Mouse (Mus musculus) forebrain, embryonic 12.5 days (tissue): ENCODE data around the gene 4931406C07Rik. TPM values are rescaled to one million over a fixed set of nuclear protein-coding genes. Genes with fewer than 3 reads are reported as not detected.
A peak's percentile ranks its signal among the peaks of the same experiment; 100 is the strongest.
"Not testable (repeated sequence)": the region's sequence is repeated elsewhere in the genome, so short reads cannot be mapped to it uniquely, and the experiment has no call there.

Experiments
- ATAC-seq: fragments of 200-750 bp; cut with Nextera tagmentation; 2 replicates; pipeline ENCODE4 v1.8.0; 2017; ENCODE audit warnings: moderate TSS enrichment; ENCODE audit not compliant: low FRiP score
- H3K27ac ChIP-seq: fragments of 300-500 bp; sonication (generic); 2 replicates; pipeline ENCODE4 v1.5.1; 2016; ENCODE audit warnings: mild to moderate bottlenecking
- H3K27me3 ChIP-seq: fragments of 300-500 bp; sonication (generic); 2 replicates; pipeline ENCODE4 v1.6.1; 2016; ENCODE audit warnings: mild to moderate bottlenecking
- H3K36me3 ChIP-seq: fragments of 300-500 bp; sonication (generic); replicated peaks from 2 replicates; pipeline ENCODE4 v1.6.1; 2016; ENCODE audit warnings: mild to moderate bottlenecking
- H3K4me1 ChIP-seq: fragments of 300-500 bp; sonication (generic); 2 replicates; pipeline ENCODE4 v1.6.1; 2016
- H3K4me2 ChIP-seq: fragments of 300-500 bp; sonication (generic); 2 replicates; pipeline ENCODE4 v1.6.1; 2016; ENCODE audit warnings: mild to moderate bottlenecking, moderate library complexity
- H3K4me3 ChIP-seq: fragments of 300-500 bp; sonication (generic); replicated peaks from 2 replicates; pipeline ENCODE4 v1.5.1; 2016; ENCODE audit warnings: mild to moderate bottlenecking
- H3K9ac ChIP-seq: fragments of 300-500 bp; sonication (generic); 2 replicates; pipeline ENCODE4 v1.6.1; 2016; ENCODE audit warnings: mild to moderate bottlenecking
- H3K9me3 ChIP-seq: fragments of 300-500 bp; sonication (generic); 2 replicates; pipeline ENCODE4 v1.6.1; 2016
- WGBS: fragments of 180-500 bp; shearing (Covaris S2); methylation state at CpG from one replicate; pipeline ENCODE4 v1.1.7; 2016; 5-methylcytosine and 5-hydroxymethylcytosine counted together
- polyA plus RNA-seq: library from polyadenylated mRNA; unstranded; fragments of >200 nt; fragmentation: Nextera tagmentation; extraction: Ambion mirVana; gene quantifications from 2 replicates; pipeline ENCODE4 v1.2.1, GENCODE M21; 2016

The 4931406C07Rik gene
- polyA plus RNA-seq, result 7.0 and 8.9 TPM in 2 replicates

DNA sequence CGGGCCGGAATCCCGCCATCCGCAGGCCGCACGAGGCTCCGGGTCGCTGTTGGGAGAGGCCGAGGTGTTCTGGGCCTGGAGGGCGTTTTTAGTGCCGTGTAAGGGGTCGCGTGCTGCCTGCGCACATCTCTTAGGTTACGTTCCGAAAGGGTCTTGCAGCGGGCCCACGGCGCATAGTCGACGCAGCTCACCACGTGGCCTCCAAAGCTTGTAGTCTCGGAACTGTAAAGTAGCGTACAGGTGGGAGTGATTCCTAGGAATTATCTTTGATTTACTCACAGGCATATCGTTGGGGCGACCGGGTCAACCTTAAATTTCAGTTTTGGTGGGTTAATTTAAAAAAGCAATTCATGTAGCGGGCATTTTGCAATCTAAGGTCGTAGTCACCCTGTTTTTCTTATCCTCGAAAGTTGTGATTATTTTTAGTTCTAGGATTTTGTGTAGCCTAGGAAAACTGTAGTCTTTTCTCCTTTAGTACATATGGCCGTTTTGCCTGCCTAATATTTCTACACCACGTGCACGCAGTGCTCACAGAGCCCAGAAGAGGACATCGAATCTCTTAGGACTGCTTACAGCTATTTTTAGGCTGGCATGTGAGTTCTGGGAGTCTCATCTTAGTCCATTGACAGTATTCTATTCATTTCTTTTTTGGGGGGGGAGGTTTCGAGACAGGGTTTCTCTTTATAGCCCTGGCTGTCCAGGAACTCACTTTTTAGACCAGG lies at the start of gene 4931406C07Rik:
Gene 4931406C07Rik, minus strand, starts transcription at position 51 of the 722 bp plus-strand sequence.
- 1% methylated on average over 35 of the region's 35 CpGs for WGBS
- ATAC-seq, result peak; percentile 84

DNA sequence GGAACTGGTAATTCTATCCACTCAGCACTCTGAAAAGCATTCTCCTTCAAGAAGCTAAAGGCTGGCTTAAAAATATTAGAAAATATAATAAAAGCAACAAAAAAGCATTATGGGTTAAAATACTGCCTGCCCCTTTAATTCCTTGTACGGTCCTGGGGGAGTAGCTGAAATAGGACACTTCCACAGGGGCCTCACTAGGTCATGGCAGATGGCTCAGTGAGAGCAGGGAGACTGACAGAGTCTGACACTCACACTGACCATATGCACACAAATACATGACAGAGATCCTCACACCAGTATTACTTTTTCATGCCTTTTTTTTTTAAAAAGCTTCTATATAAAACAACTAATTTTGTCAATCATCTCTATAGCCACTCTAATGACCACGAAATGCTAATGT lies 43.7 kb upstream of the 4931406C07Rik start:
- no peaks in the 10 kb centered on the region for H3K9me3 ChIP-seq
- no peak for ATAC-seq
- no peak overlapping the region for H3K4me2 ChIP-seq
- H3K4me1 ChIP-seq, result no peaks in the 10 kb centered on the region
- H3K9ac ChIP-seq, result no peak overlapping the region
- WGBS, result 84% methylated on average over 2 of the region's 2 CpGs
- H3K27me3 ChIP-seq, result no peaks in the 10 kb centered on the region
- H3K27ac ChIP-seq, result no peak overlapping the region
- H3K36me3 ChIP-seq, result peaks cover 57% of the 10 kb centered on the region
- no peak overlapping the region for H3K4me3 ChIP-seq

More for the DNA sequence above, at the start of gene 4931406C07Rik:
- Histone ChIP-seq H3K4me1 (peaks cover 25% of the 10 kb centered on the region), H3K27ac (peak within 1 kb of the TSS; percentile 94), H3K9ac (peak within 1 kb of the TSS; percentile 92), H3K27me3 (no peaks in the 10 kb centered on the region), H3K36me3 (peaks cover 35% of the 10 kb centered on the region), H3K9me3 (no peaks in the 10 kb centered on the region), H3K4me3 (peak within 1 kb of the TSS; percentile 84), H3K4me2 (peak within 1 kb of the TSS; percentile 75)

DNA sequence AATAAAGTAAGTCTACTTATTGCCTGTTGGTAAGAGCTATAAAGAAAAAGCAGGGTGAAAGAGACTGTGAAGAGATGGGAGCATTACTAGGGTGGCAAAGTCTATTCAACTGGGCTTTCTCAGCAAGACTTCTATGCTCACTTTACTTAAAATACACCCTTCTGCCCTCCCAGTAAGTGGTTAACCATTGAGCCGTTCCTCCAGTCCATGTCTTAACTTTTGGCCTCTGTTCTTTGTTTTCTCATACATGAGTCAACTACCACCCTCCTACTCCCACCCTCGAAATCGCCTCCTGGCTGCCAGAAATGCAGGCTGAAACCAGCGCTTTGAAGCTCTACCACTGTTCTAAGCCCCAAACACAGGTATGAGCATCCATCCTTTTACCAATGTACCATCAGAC lies 31.5 kb upstream of the 4931406C07Rik start:
- Histone ChIP-seq H3K36me3 (peaks cover 88% of the 10 kb centered on the region), H3K4me1 (no peaks in the 10 kb centered on the region), H3K9ac (no peak overlapping the region), H3K4me3 (no peak overlapping the region), H3K27ac (no peak overlapping the region), H3K27me3 (no peaks in the 10 kb centered on the region), H3K9me3 (no peaks in the 10 kb centered on the region), H3K4me2 (no peak overlapping the region)
- no peak for ATAC-seq
- 94% methylated on average over 4 of the region's 4 CpGs for WGBS

DNA sequence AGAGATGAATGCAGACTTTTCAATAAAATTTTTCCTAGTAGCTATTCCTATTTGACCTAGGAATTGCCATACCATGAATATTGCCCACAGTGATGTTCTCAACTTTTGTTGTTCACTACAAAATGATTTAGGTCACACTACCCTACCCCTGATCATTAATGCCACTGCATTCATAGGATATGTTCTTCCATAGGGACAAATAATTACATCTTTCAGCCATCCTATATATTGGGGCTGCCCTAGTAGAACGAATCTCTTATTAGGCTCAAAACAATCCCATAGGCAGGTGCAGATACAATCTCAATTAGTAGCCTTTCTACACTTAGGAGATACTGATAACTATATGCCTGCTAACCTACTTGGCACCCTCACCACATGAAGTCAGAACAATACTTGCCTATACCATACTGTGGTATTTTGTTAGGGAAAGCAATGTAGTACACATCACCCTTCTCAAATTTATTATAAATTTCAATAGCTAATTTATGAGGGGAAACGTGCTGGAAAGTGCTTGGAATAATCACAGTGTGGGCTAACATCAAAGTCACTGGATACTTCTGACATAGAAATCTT lies 12.0 kb upstream of the 4931406C07Rik start:
- H3K9me3 ChIP-seq, result no peaks in the 10 kb centered on the region
- no peak overlapping the region for H3K9ac ChIP-seq
- H3K36me3 ChIP-seq, result peaks cover 75% of the 10 kb centered on the region
- H3K27me3 ChIP-seq, result no peaks in the 10 kb centered on the region
- H3K4me2 ChIP-seq, result no peak overlapping the region
- H3K27ac ChIP-seq, result no peak overlapping the region
- 79% methylated on average over 2 of the region's 2 CpGs for WGBS
- ATAC-seq, result no peak
- H3K4me1 ChIP-seq, result no peaks in the 10 kb centered on the region
- H3K4me3 ChIP-seq, result no peak overlapping the region

DNA sequence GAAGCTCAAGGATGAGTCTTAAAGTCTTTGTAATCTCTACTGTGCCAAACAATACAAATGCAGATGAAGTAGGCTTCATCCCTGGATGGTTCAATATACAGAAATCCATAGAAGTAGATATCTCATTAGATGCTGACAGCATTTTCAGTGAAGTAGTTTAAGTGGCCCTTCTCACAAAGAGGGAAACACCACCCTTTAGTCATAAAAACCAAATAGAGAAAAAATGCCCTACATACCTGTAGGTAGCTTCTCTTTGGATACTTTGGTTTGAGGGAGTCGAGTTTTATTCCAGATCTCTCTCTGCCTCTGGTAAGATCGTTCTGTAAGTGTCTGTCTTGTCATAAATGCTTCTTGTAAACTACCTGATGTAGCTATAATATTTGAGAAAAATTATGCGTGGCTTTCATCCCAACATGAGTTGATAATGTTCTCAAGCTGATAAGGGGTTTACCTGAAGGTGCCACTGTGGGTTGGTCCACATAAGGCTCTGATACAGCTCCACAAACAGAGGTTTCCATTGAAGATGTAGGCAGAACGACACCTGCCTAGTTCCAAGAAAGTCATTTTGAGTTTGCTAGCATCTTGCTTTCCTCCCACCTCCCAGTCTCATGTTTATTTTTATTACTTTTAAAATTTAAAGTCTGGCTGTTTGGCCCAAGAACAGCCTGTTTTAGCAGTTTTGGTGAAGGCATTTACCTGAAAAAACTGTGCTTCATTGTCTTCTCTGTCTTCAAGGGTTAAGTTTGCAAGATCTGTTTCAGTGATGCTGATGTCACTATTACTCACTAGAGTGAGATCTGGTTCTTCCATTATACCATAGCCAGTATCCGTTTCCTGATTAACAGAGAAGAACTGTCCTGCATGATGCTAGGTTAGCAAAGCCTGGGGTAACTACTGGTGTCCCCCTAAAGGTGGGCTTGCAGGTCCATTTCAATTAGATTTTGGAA lies 11.2 kb upstream of the 4931406C07Rik start:
- H3K9ac ChIP-seq, result no peak overlapping the region
- no peak overlapping the region for H3K27ac ChIP-seq
- no peak for ATAC-seq
- no peaks in the 10 kb centered on the region for H3K9me3 ChIP-seq
- H3K27me3 ChIP-seq, result no peaks in the 10 kb centered on the region
- H3K4me2 ChIP-seq, result no peak overlapping the region
- H3K4me3 ChIP-seq, result no peak overlapping the region
- H3K4me1 ChIP-seq, result no peaks in the 10 kb centered on the region
- 70% methylated on average over 5 of the region's 5 CpGs for WGBS
- H3K36me3 ChIP-seq, result peaks cover 75% of the 10 kb centered on the region

DNA sequence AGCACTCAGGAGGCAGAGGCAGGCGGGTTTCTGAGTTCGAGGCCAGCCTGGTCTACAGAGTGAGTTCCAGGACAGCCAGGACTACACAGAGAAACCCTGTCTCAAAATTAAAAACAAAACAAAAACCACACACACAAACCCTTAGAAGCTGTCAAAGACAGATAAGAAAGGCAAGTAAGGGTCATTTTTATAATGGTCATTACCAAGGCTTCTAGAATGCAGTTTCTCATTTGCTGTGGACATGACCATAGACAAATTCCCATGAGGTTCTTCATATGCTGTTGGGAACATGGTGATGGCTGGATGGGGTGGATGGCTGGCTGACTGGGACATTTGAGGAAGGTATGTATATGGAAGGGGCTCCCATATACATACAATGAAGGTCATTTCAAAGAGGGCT lies 10.0 kb upstream of the 4931406C07Rik start:
- H3K27me3 ChIP-seq, ATAC-seq, H3K27ac ChIP-seq, H3K4me1 ChIP-seq, H3K4me3 ChIP-seq, H3K9me3 ChIP-seq, H3K4me2 ChIP-seq, H3K9ac ChIP-seq: not testable (repeated sequence)
- peaks cover 74% of the 10 kb centered on the region for H3K36me3 ChIP-seq
- 94% methylated on average over 2 of the region's 2 CpGs for WGBS

DNA sequence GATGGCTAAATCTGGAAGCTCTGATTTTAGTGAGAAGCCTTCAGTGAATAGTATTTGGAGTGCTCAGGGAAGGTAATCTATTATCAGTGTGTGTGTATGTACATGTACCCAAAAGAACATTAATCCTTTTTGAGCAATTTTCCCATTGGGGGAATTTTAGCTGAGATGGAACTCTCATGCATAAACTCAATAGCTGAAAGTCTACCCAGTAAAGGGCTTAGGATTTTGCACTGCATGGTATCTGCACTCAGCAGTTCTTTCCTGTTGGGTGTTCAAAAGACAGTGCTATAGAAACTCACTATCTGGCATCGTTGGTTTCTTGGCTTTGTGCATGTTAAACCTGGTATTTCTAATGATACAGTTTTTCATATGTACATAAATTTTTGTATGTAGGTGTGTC lies 8.4 kb upstream of the 4931406C07Rik start:
- H3K9me3 ChIP-seq, result no peaks in the 10 kb centered on the region
- no peak for ATAC-seq
- 97% methylated on average over 1 of the region's 1 CpGs for WGBS
- peaks cover 80% of the 10 kb centered on the region for H3K36me3 ChIP-seq
- H3K27ac ChIP-seq, result no peak overlapping the region
- H3K4me2 ChIP-seq, result no peak overlapping the region
- peaks cover under 1% of the 10 kb centered on the region; the same call in 1 of the 2 replicates for H3K4me1 ChIP-seq
- no peak overlapping the region for H3K4me3 ChIP-seq
- no peak overlapping the region for H3K9ac ChIP-seq
- no peaks in the 10 kb centered on the region for H3K27me3 ChIP-seq

DNA sequence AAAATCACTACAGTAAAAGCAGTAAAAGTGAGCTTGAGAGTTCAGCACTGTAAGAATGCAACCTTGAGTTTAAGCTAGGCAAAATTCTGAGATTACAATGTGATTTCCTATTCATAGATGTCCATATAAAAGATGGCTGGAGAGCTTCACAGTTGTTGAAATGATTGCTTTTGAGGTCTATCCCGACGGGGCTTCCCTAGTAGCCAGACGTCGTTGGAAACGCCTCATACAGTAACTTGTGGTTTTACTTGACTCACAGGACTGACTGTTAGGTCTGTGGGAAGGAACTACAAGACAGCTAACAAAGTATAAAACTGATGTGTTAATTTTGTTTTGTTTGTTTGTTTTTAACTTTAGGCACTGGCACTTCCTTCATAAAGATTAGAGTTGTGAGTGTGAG lies 7.4 kb upstream of the 4931406C07Rik start:
- ATAC-seq, result no peak
- Histone ChIP-seq H3K9ac (no peak overlapping the region), H3K4me3 (no peak overlapping the region), H3K4me1 (peaks cover 9% of the 10 kb centered on the region), H3K36me3 (peaks cover 90% of the 10 kb centered on the region), H3K27ac (no peak overlapping the region), H3K9me3 (no peaks in the 10 kb centered on the region), H3K4me2 (no peak overlapping the region), H3K27me3 (no peaks in the 10 kb centered on the region)
- WGBS, result 95% methylated on average over 5 of the region's 5 CpGs

DNA sequence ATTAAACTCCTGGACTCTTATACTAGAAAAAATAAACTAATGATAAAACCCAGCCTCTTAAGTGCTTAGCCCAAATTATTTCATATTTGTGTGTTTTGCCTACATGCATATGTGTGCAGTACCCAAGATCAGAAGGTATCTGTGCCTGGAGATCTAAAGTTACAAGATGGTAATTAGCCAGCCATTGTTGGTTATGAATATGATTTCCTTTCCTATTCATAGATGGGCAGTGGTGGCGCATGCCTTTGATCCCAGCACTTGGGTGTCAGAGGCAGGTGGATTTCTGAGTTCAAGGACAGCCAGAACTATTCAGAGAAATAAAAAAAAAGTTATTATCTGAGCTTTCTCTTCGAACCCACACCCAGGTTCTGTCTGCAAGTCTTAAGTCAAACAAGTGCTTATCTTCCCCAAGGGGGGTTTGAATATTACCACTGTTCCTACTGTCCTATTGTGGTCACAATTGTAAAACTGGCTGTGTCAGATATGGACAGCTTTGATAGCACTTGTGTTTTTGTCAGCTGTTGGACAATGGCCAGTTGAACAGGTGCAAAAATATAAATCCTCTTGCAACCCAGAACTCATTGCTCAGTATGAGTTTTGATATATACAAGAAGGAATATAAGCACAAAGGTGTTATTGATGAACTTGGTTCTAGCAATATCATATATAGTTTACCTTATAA lies 5.9 kb upstream of the 4931406C07Rik start:
- 96% methylated on average over 2 of the region's 2 CpGs for WGBS
- ATAC-seq, result no peak
- peaks cover 87% of the 10 kb centered on the region for H3K36me3 ChIP-seq

DNA sequence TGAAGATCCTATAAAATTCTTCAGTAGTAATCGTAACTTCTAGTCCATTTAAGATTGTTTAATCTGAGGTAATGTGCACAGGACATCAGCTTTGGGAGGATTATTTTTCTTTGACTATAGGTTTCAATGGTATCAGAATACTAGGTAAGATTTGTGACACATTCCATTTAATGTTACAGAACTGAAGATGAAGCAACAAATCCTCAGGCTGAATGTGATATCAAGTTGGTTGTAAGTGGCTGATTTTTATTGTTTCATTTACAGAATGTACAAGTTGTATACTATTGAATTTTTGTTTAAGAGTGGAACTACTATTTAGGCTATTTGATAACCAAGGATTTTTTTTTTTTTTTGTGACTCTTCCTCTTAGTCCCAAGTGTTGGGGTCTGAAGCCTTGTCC lies 3.9 kb upstream of the 4931406C07Rik start:
- Histone ChIP-seq H3K9ac (no peak overlapping the region), H3K4me1 (peaks cover 25% of the 10 kb centered on the region), H3K27ac (no peak overlapping the region), H3K36me3 (peaks cover 70% of the 10 kb centered on the region), H3K4me3 (no peak overlapping the region), H3K27me3 (no peaks in the 10 kb centered on the region), H3K9me3 (no peaks in the 10 kb centered on the region), H3K4me2 (no peak overlapping the region)
- WGBS, result 93% methylated on average over 1 of the region's 1 CpGs
- ATAC-seq, result no peak

More for the DNA sequence above, 5.9 kb upstream of the 4931406C07Rik start:
- Histone ChIP-seq H3K27ac (no peak overlapping the region), H3K27me3 (no peaks in the 10 kb centered on the region), H3K9ac (no peak overlapping the region), H3K9me3 (no peaks in the 10 kb centered on the region), H3K4me1 (peaks cover 19% of the 10 kb centered on the region), H3K4me2 (no peak overlapping the region), H3K4me3 (no peak overlapping the region)

DNA sequence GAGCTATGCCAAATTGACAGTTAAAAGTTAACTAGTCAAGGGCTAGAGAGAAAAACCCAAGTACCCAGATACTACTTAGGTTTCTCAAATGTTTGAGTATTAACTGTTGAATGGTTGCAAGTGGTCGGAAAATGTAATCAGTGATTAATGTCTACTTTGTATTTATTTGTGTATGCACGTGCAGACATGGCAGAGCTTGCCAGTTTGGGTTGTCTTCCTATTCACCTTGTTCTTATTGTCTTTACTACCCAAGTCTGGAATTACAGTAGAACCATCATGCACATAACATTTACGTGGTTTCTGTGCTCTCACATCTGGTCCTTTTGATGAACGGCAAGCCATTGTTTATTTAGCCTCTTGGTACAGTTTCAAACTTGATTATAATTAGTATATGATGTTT lies 3.2 kb upstream of the 4931406C07Rik start:
- H3K4me2 ChIP-seq, result peak overlapping the region; percentile 4; the same call in 1 of the 2 replicates
- WGBS, result 84% methylated on average over 4 of the region's 4 CpGs
- no peaks in the 10 kb centered on the region for H3K9me3 ChIP-seq
- peaks cover 25% of the 10 kb centered on the region for H3K4me1 ChIP-seq
- H3K4me3 ChIP-seq, result no peak overlapping the region
- H3K27ac ChIP-seq, result no peak overlapping the region
- no peak for ATAC-seq
- H3K27me3 ChIP-seq, result no peaks in the 10 kb centered on the region
- no peak overlapping the region for H3K9ac ChIP-seq
- peaks cover 63% of the 10 kb centered on the region for H3K36me3 ChIP-seq

DNA sequence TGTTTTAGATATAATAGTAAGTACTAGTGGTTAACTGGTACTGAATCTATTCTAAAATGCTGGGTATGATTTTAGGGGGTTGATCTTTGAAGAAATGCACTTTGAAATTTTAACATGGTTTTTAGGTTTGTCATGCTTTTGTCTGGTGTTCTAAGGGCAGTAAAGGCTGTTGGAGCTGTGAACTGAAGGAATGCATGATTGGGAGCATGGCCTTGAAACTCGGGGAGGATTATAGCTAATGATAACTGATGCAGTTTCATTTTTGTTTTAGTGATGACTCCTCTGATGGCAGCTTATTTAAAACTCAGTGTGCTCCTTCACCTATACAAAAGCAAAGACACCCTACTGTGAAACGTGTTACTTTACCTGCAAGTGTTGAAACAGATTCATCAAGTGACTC lies 2.0 kb upstream of the 4931406C07Rik start:
- Histone ChIP-seq H3K9ac (no peak overlapping the region), H3K4me3 (no peak overlapping the region), H3K27ac (no peak overlapping the region), H3K36me3 (peaks cover 51% of the 10 kb centered on the region), H3K9me3 (no peaks in the 10 kb centered on the region), H3K4me1 (peaks cover 25% of the 10 kb centered on the region), H3K4me2 (peak overlapping the region; percentile 75; the same call in 1 of the 2 replicates), H3K27me3 (no peaks in the 10 kb centered on the region)
- no peak for ATAC-seq
- WGBS, result 58% methylated on average over 2 of the region's 2 CpGs
